Mouse (Mus musculus): ENCODE measurements around the gene Slit2. TPM values are rescaled to one million over a fixed set of nuclear protein-coding genes. Genes with fewer than 3 reads are reported as not detected.
"Not testable (repeated sequence)": the region's sequence is repeated elsewhere in the genome, so short reads cannot be mapped to it uniquely, and the experiment has no call there.

Slit2 gene
- polyA plus RNA-seq, 1 experiment from 2014 or later: 61.2 TPM

- no peak overlapping the region for H3K4me2 ChIP-seq (replicated peaks; ENCODE audit: low read depth, low read length)
- DNase-seq (ENCODE audit: low spot score) (no peak), ATAC-seq (ENCODE audit: low FRiP score) (no peak)
- 75% methylated on average over 4 of the region's 4 CpGs for WGBS
- H3K27me3 ChIP-seq (ENCODE audit: control insufficient read depth, insufficient read depth, low read length): no peaks in the 10 kb centered on the region
- no peak overlapping the region for H3K9ac ChIP-seq (ENCODE audit: low read depth, low read length)
- H3K36me3 ChIP-seq (ENCODE audit: control insufficient read depth, insufficient read depth, low read length): no peaks in the 10 kb centered on the region
- no peaks in the 10 kb centered on the region for H3K4me1 ChIP-seq (replicated peaks; ENCODE audit: control insufficient read depth, insufficient read depth, low read length)
- no peak overlapping the region for H3K27ac ChIP-seq (ENCODE audit: low read depth, low read length)
- no peak overlapping the region for H3K4me3 ChIP-seq (ENCODE audit: low read depth, low read length)
- no peaks in the 10 kb centered on the region for H3K9me3 ChIP-seq (ENCODE audit: control insufficient read depth, low read length)
Measured at GRCm38 (mm10) chr5:48234728-48235127, 251.8 kb downstream of the Slit2 start.

GRCm38 (mm10) chr5:48235270-48235669 is 252.3 kb downstream of the Slit2 start:
- Histone ChIP-seq H3K4me2 (replicated peaks; ENCODE audit: low read depth, low read length) (no peak overlapping the region), H3K4me1 (replicated peaks; ENCODE audit: control insufficient read depth, insufficient read depth, low read length) (no peaks in the 10 kb centered on the region), H3K9ac (ENCODE audit: low read depth, low read length) (no peak overlapping the region), H3K36me3 (ENCODE audit: control insufficient read depth, insufficient read depth, low read length) (no peaks in the 10 kb centered on the region), H3K27ac (ENCODE audit: low read depth, low read length) (no peak overlapping the region), H3K9me3 (ENCODE audit: control insufficient read depth, low read length) (no peaks in the 10 kb centered on the region), H3K4me3 (ENCODE audit: low read depth, low read length) (no peak overlapping the region), H3K27me3 (ENCODE audit: control insufficient read depth, insufficient read depth, low read length) (no peaks in the 10 kb centered on the region)
- DNase-seq (ENCODE audit: low spot score) (no peak), ATAC-seq (ENCODE audit: low FRiP score) (0 out of 2 replicates have a peak, but pooled peaks have one; percentile 30)
- WGBS: 86% methylated on average over 6 of the region's 6 CpGs

- H3K9ac ChIP-seq (ENCODE audit: low read depth, low read length); H3K4me3 ChIP-seq (ENCODE audit: low read depth, low read length); H3K4me1 ChIP-seq (replicated peaks; ENCODE audit: control insufficient read depth, insufficient read depth, low read length); H3K27ac ChIP-seq (ENCODE audit: low read depth, low read length); H3K4me2 ChIP-seq (replicated peaks; ENCODE audit: low read depth, low read length); H3K27me3 ChIP-seq (ENCODE audit: control insufficient read depth, insufficient read depth, low read length); H3K9me3 ChIP-seq (ENCODE audit: control insufficient read depth, low read length); H3K36me3 ChIP-seq (ENCODE audit: control insufficient read depth, insufficient read depth, low read length): not testable (repeated sequence)
- peak; percentile 73 for ATAC-seq (ENCODE audit: low FRiP score)
- peak; percentile 65 for DNase-seq (ENCODE audit: low spot score)
- 37% methylated on average over 6 of the region's 6 CpGs for WGBS
Measured at GRCm38 (mm10) chr5:48240751-48241150, 257.8 kb downstream of the Slit2 start.

- H3K4me1 ChIP-seq (replicated peaks; ENCODE audit: control insufficient read depth, insufficient read depth, low read length): no peaks in the 10 kb centered on the region
- no peak overlapping the region for H3K4me2 ChIP-seq (replicated peaks; ENCODE audit: low read depth, low read length)
- H3K9ac ChIP-seq (ENCODE audit: low read depth, low read length): no peak overlapping the region
- no peak overlapping the region for H3K4me3 ChIP-seq (ENCODE audit: low read depth, low read length)
- no peaks in the 10 kb centered on the region for H3K9me3 ChIP-seq (ENCODE audit: control insufficient read depth, low read length)
- H3K36me3 ChIP-seq (ENCODE audit: control insufficient read depth, insufficient read depth, low read length): no peaks in the 10 kb centered on the region
- no peak for ATAC-seq (ENCODE audit: low FRiP score)
- H3K27me3 ChIP-seq (ENCODE audit: control insufficient read depth, insufficient read depth, low read length): no peaks in the 10 kb centered on the region
- no peak for DNase-seq (ENCODE audit: low spot score)
- 66% methylated on average over 4 of the region's 4 CpGs for WGBS
- no peak overlapping the region for H3K27ac ChIP-seq (ENCODE audit: low read depth, low read length)
Measured at GRCm38 (mm10) chr5:48248327-48248726, 265.4 kb downstream of the Slit2 start.

GRCm38 (mm10) chr5:48277561-48277960 is 294.6 kb downstream of the Slit2 start:
- no peak overlapping the region for H3K4me3 ChIP-seq (ENCODE audit: low read depth, low read length)
- no peaks in the 10 kb centered on the region for H3K9me3 ChIP-seq (ENCODE audit: control insufficient read depth, low read length)
- H3K4me2 ChIP-seq (replicated peaks; ENCODE audit: low read depth, low read length): no peak overlapping the region
- ATAC-seq (ENCODE audit: low FRiP score) (no peak), DNase-seq (ENCODE audit: low spot score) (no peak)
- H3K27me3 ChIP-seq (ENCODE audit: control insufficient read depth, insufficient read depth, low read length): no peaks in the 10 kb centered on the region
- no peaks in the 10 kb centered on the region for H3K4me1 ChIP-seq (replicated peaks; ENCODE audit: control insufficient read depth, insufficient read depth, low read length)
- H3K27ac ChIP-seq (ENCODE audit: low read depth, low read length): no peak overlapping the region
- H3K9ac ChIP-seq (ENCODE audit: low read depth, low read length): no peak overlapping the region
- WGBS: 86% methylated on average over 4 of the region's 4 CpGs
- no peaks in the 10 kb centered on the region for H3K36me3 ChIP-seq (ENCODE audit: control insufficient read depth, insufficient read depth, low read length)

GRCm38 (mm10) chr5:48301186-48301585 is 318.2 kb downstream of the Slit2 start:
- 94% methylated on average over 3 of the region's 3 CpGs for WGBS

GRCm38 (mm10) chr5:48315057-48315602 is 332.2 kb downstream of the Slit2 start:
- DNase-seq (ENCODE audit: low spot score): no peak
- Histone ChIP-seq H3K4me3 (ENCODE audit: low read depth, low read length) (no peak overlapping the region), H3K4me1 (replicated peaks; ENCODE audit: control insufficient read depth, insufficient read depth, low read length) (no peaks in the 10 kb centered on the region), H3K9me3 (ENCODE audit: control insufficient read depth, low read length) (no peaks in the 10 kb centered on the region), H3K27me3 (ENCODE audit: control insufficient read depth, insufficient read depth, low read length) (no peaks in the 10 kb centered on the region), H3K4me2 (replicated peaks; ENCODE audit: low read depth, low read length) (no peak overlapping the region), H3K9ac (ENCODE audit: low read depth, low read length) (no peak overlapping the region), H3K27ac (ENCODE audit: low read depth, low read length) (no peak overlapping the region), H3K36me3 (ENCODE audit: control insufficient read depth, insufficient read depth, low read length) (no peaks in the 10 kb centered on the region)
- WGBS: 82% methylated on average over 6 of the region's 6 CpGs
- ATAC-seq (ENCODE audit: low FRiP score): no peak

More at GRCm38 (mm10) chr5:48301186-48301585, 318.2 kb downstream of the Slit2 start:
- Histone ChIP-seq H3K9ac (ENCODE audit: low read depth, low read length) (no peak overlapping the region), H3K4me3 (ENCODE audit: low read depth, low read length) (no peak overlapping the region), H3K27me3 (ENCODE audit: control insufficient read depth, insufficient read depth, low read length) (no peaks in the 10 kb centered on the region), H3K4me1 (replicated peaks; ENCODE audit: control insufficient read depth, insufficient read depth, low read length) (no peaks in the 10 kb centered on the region), H3K9me3 (ENCODE audit: control insufficient read depth, low read length) (no peaks in the 10 kb centered on the region), H3K36me3 (ENCODE audit: control insufficient read depth, insufficient read depth, low read length) (no peaks in the 10 kb centered on the region), H3K27ac (ENCODE audit: low read depth, low read length) (no peak overlapping the region), H3K4me2 (replicated peaks; ENCODE audit: low read depth, low read length) (no peak overlapping the region)
- ATAC-seq (ENCODE audit: low FRiP score): no peak
- DNase-seq (ENCODE audit: low spot score): no peak

GRCm38 (mm10) chr5:48320597-48320996 is 337.7 kb downstream of the Slit2 start:
- H3K27me3 ChIP-seq (ENCODE audit: control insufficient read depth, insufficient read depth, low read length): no peaks in the 10 kb centered on the region
- no peak overlapping the region for H3K4me2 ChIP-seq (replicated peaks; ENCODE audit: low read depth, low read length)
- H3K9ac ChIP-seq (ENCODE audit: low read depth, low read length): no peak overlapping the region
- no peaks in the 10 kb centered on the region for H3K36me3 ChIP-seq (ENCODE audit: control insufficient read depth, insufficient read depth, low read length)
- DNase-seq (ENCODE audit: low spot score): no peak
- no peaks in the 10 kb centered on the region for H3K9me3 ChIP-seq (ENCODE audit: control insufficient read depth, low read length)
- H3K27ac ChIP-seq (ENCODE audit: low read depth, low read length): no peak overlapping the region
- no peaks in the 10 kb centered on the region for H3K4me1 ChIP-seq (replicated peaks; ENCODE audit: control insufficient read depth, insufficient read depth, low read length)
- 62% methylated on average over 4 of the region's 4 CpGs for WGBS
- ATAC-seq (ENCODE audit: low FRiP score): no peak
- no peak overlapping the region for H3K4me3 ChIP-seq (ENCODE audit: low read depth, low read length)

- Histone ChIP-seq H3K9ac (ENCODE audit: low read depth, low read length) (no peak overlapping the region), H3K36me3 (ENCODE audit: control insufficient read depth, insufficient read depth, low read length) (no peaks in the 10 kb centered on the region), H3K4me1 (replicated peaks; ENCODE audit: control insufficient read depth, insufficient read depth, low read length) (no peaks in the 10 kb centered on the region), H3K27me3 (ENCODE audit: control insufficient read depth, insufficient read depth, low read length) (no peaks in the 10 kb centered on the region), H3K9me3 (ENCODE audit: control insufficient read depth, low read length) (no peaks in the 10 kb centered on the region), H3K4me3 (ENCODE audit: low read depth, low read length) (no peak overlapping the region), H3K4me2 (replicated peaks; ENCODE audit: low read depth, low read length) (no peak overlapping the region), H3K27ac (ENCODE audit: low read depth, low read length) (no peak overlapping the region)
- ATAC-seq (ENCODE audit: low FRiP score): no peak
- no peak for DNase-seq (ENCODE audit: low spot score)
Measured at GRCm38 (mm10) chr5:48326221-48326620, 343.3 kb downstream of the Slit2 start.

Data from hindbrain, embryonic 11.5 days (tissue).